Mouse (Mus musculus): Measurements from ENCODE around the gene Olfr544. TPM values are rescaled to one million over a fixed set of nuclear protein-coding genes. Genes with fewer than 3 reads are reported as not detected.

Olfr544 gene
- 0.04 TPM in 2 replicates for polyA plus RNA-seq (2015; fragmentation: Nextera tagmentation; extraction: Ambion mirVana)

GRCm38 (mm10) chr7:102488161-102488560, at the start of gene Olfr544:
TSS of gene Olfr544 (minus strand) at chr7:102488313.
- no peaks in the 10 kb centered on the region for H3K4me1 ChIP-seq
- H3K27ac ChIP-seq, result no peak within 1 kb of the TSS
- ATAC-seq (ENCODE audit: insufficient read depth, low FRiP score, low read depth), result no peak
- WGBS, result 40% methylated on average over 1 of the region's 1 CpGs
- H3K4me3 ChIP-seq (replicated peaks), result no peak within 1 kb of the TSS
- H3K9ac ChIP-seq, result no peak within 1 kb of the TSS
- H3K36me3 ChIP-seq, result no peaks in the 10 kb centered on the region
- H3K9me3 ChIP-seq, result no peaks in the 10 kb centered on the region
- H3K27me3 ChIP-seq (replicated peaks), result no peaks in the 10 kb centered on the region
- H3K4me2 ChIP-seq, result no peak within 1 kb of the TSS

- no peak for ATAC-seq (ENCODE audit: insufficient read depth, low FRiP score, low read depth)
- 67% methylated on average over 1 of the region's 1 CpGs for WGBS
- H3K9ac ChIP-seq, result no peak within 1 kb of the TSS
Observed at GRCm38 (mm10) chr7:102534449-102534848, 46.3 kb upstream of the Olfr544 start, which contains the start of gene Olfr547. TSS of gene Olfr547 (plus strand) at chr7:102534749.

GRCm38 (mm10) chr7:102529052-102529451, 40.9 kb upstream of the Olfr544 start:
- no peak overlapping the region for H3K4me2 ChIP-seq

More at GRCm38 (mm10) chr7:102534449-102534848, 46.3 kb upstream of the Olfr544 start, which contains the start of gene Olfr547:
- H3K27ac ChIP-seq, result no peak within 1 kb of the TSS
- H3K9me3 ChIP-seq, result no peaks in the 10 kb centered on the region
- H3K4me3 ChIP-seq (replicated peaks), result no peak within 1 kb of the TSS
- no peaks in the 10 kb centered on the region for H3K36me3 ChIP-seq
- no peak within 1 kb of the TSS for H3K4me2 ChIP-seq
- no peaks in the 10 kb centered on the region for H3K27me3 ChIP-seq (replicated peaks)
- H3K4me1 ChIP-seq, result no peaks in the 10 kb centered on the region

GRCm38 (mm10) chr7:102517051-102517335, 28.9 kb upstream of the Olfr544 start:
- no peaks in the 10 kb centered on the region for H3K36me3 ChIP-seq
- 81% methylated on average over 2 of the region's 2 CpGs for WGBS
- H3K9ac ChIP-seq, result no peak overlapping the region
- no peak overlapping the region for H3K27ac ChIP-seq
- H3K4me2 ChIP-seq, result no peak overlapping the region
- ATAC-seq (ENCODE audit: insufficient read depth, low FRiP score, low read depth), result no peak
- no peaks in the 10 kb centered on the region; the same call in 1 of the 2 replicates for H3K27me3 ChIP-seq (replicated peaks)
- no peak overlapping the region for H3K4me3 ChIP-seq (replicated peaks)
- H3K9me3 ChIP-seq, result no peaks in the 10 kb centered on the region
- no peaks in the 10 kb centered on the region for H3K4me1 ChIP-seq

More at GRCm38 (mm10) chr7:102529052-102529451, 40.9 kb upstream of the Olfr544 start:
- ATAC-seq (ENCODE audit: insufficient read depth, low FRiP score, low read depth), result no peak
- H3K9me3 ChIP-seq, result no peaks in the 10 kb centered on the region
- H3K4me1 ChIP-seq, result no peaks in the 10 kb centered on the region
- H3K27me3 ChIP-seq (replicated peaks), result no peaks in the 10 kb centered on the region
- H3K4me3 ChIP-seq (replicated peaks), result no peak overlapping the region
- no peak overlapping the region for H3K9ac ChIP-seq
- no peaks in the 10 kb centered on the region for H3K36me3 ChIP-seq
- H3K27ac ChIP-seq, result no peak overlapping the region
- 73% methylated on average over 1 of the region's 1 CpGs for WGBS

- peak; percentile 21; the same call in 1 of the 2 replicates for ATAC-seq (ENCODE audit: insufficient read depth, low FRiP score, low read depth)
- Histone ChIP-seq H3K9ac (no peak overlapping the region), H3K9me3 (no peaks in the 10 kb centered on the region), H3K4me1 (no peaks in the 10 kb centered on the region), H3K27me3 (replicated peaks) (no peaks in the 10 kb centered on the region; the same call in 1 of the 2 replicates), H3K27ac (no peak overlapping the region), H3K4me2 (no peak overlapping the region), H3K4me3 (replicated peaks) (no peak overlapping the region), H3K36me3 (no peaks in the 10 kb centered on the region)
- 68% methylated on average over 10 of the region's 10 CpGs for WGBS
Observed at GRCm38 (mm10) chr7:102516261-102517050, 28.3 kb upstream of the Olfr544 start.

GRCm38 (mm10) chr7:102514144-102514543, 26.0 kb upstream of the Olfr544 start:
- Histone ChIP-seq H3K4me1 (no peaks in the 10 kb centered on the region), H3K4me2 (no peak overlapping the region), H3K4me3 (replicated peaks) (no peak overlapping the region), H3K36me3 (no peaks in the 10 kb centered on the region), H3K9me3 (no peaks in the 10 kb centered on the region), H3K9ac (no peak overlapping the region), H3K27ac (no peak overlapping the region), H3K27me3 (replicated peaks) (no peaks in the 10 kb centered on the region; the same call in 1 of the 2 replicates)
- WGBS, result 69% methylated on average over 4 of the region's 4 CpGs
- no peak for ATAC-seq (ENCODE audit: insufficient read depth, low FRiP score, low read depth)

- 2% methylated on average over 54 of the region's 54 CpGs for WGBS
- no peaks in the 10 kb centered on the region for H3K4me1 ChIP-seq
- H3K36me3 ChIP-seq, result no peaks in the 10 kb centered on the region
- peak overlapping the region; percentile 93 for H3K4me2 ChIP-seq
- peak overlapping the region; percentile 37; the same call in 1 of the 2 replicates for H3K9ac ChIP-seq
- peak; percentile 91 for ATAC-seq (ENCODE audit: insufficient read depth, low FRiP score, low read depth)
- H3K27me3 ChIP-seq (replicated peaks), result no peaks in the 10 kb centered on the region; the same call in 1 of the 2 replicates
- no peak overlapping the region for H3K27ac ChIP-seq
- no peaks in the 10 kb centered on the region for H3K9me3 ChIP-seq
- H3K4me3 ChIP-seq (replicated peaks), result peak overlapping the region; percentile 47
Observed at GRCm38 (mm10) chr7:102512814-102513435, 24.8 kb upstream of the Olfr544 start.

GRCm38 (mm10) chr7:102511927-102512326, 23.8 kb upstream of the Olfr544 start:
- Histone ChIP-seq H3K4me2 (no peak overlapping the region), H3K27ac (no peak overlapping the region), H3K4me1 (no peaks in the 10 kb centered on the region), H3K9me3 (no peaks in the 10 kb centered on the region), H3K36me3 (no peaks in the 10 kb centered on the region), H3K4me3 (replicated peaks) (no peak overlapping the region), H3K27me3 (replicated peaks) (no peaks in the 10 kb centered on the region; the same call in 1 of the 2 replicates), H3K9ac (no peak overlapping the region)
- WGBS, result 85% methylated on average over 10 of the region's 10 CpGs
- no peak for ATAC-seq (ENCODE audit: insufficient read depth, low FRiP score, low read depth)

GRCm38 (mm10) chr7:102509726-102510125, 21.6 kb upstream of the Olfr544 start:
- H3K27ac ChIP-seq, result no peak overlapping the region
- H3K9ac ChIP-seq, result no peak overlapping the region
- H3K36me3 ChIP-seq, result no peaks in the 10 kb centered on the region
- 89% methylated on average over 7 of the region's 7 CpGs for WGBS
- H3K4me1 ChIP-seq, result no peaks in the 10 kb centered on the region
- H3K27me3 ChIP-seq (replicated peaks), result no peaks in the 10 kb centered on the region; the same call in 1 of the 2 replicates
- H3K4me3 ChIP-seq (replicated peaks), result no peak overlapping the region
- no peak overlapping the region for H3K4me2 ChIP-seq
- no peak for ATAC-seq (ENCODE audit: insufficient read depth, low FRiP score, low read depth)
- no peaks in the 10 kb centered on the region for H3K9me3 ChIP-seq

GRCm38 (mm10) chr7:102508666-102509065, 20.6 kb upstream of the Olfr544 start:
- Histone ChIP-seq H3K4me2 (no peak overlapping the region), H3K4me3 (replicated peaks) (no peak overlapping the region), H3K27ac (no peak overlapping the region), H3K9ac (no peak overlapping the region), H3K9me3 (no peaks in the 10 kb centered on the region), H3K4me1 (no peaks in the 10 kb centered on the region), H3K27me3 (replicated peaks) (no peaks in the 10 kb centered on the region), H3K36me3 (no peaks in the 10 kb centered on the region)
- 93% methylated on average over 6 of the region's 6 CpGs for WGBS
- no peak for ATAC-seq (ENCODE audit: insufficient read depth, low FRiP score, low read depth)

GRCm38 (mm10) chr7:102508066-102508465, 20.0 kb upstream of the Olfr544 start:
- no peak overlapping the region for H3K27ac ChIP-seq
- H3K9ac ChIP-seq, result no peak overlapping the region
- no peak overlapping the region for H3K4me2 ChIP-seq
- no peak for ATAC-seq (ENCODE audit: insufficient read depth, low FRiP score, low read depth)
- H3K4me3 ChIP-seq (replicated peaks), result no peak overlapping the region
- WGBS, result 87% methylated on average over 9 of the region's 9 CpGs
- H3K4me1 ChIP-seq, result no peaks in the 10 kb centered on the region
- no peaks in the 10 kb centered on the region for H3K9me3 ChIP-seq
- H3K27me3 ChIP-seq (replicated peaks), result no peaks in the 10 kb centered on the region
- H3K36me3 ChIP-seq, result no peaks in the 10 kb centered on the region

- Histone ChIP-seq H3K9me3 (no peaks in the 10 kb centered on the region), H3K4me1 (no peaks in the 10 kb centered on the region), H3K36me3 (no peaks in the 10 kb centered on the region), H3K9ac (no peak overlapping the region), H3K4me3 (replicated peaks) (no peak overlapping the region), H3K27me3 (replicated peaks) (no peaks in the 10 kb centered on the region), H3K27ac (no peak overlapping the region), H3K4me2 (no peak overlapping the region)
- WGBS, result 41% methylated on average over 3 of the region's 3 CpGs
- ATAC-seq (ENCODE audit: insufficient read depth, low FRiP score, low read depth), result peak; percentile 61; the same call in 1 of the 2 replicates
Observed at GRCm38 (mm10) chr7:102506848-102507247, 18.7 kb upstream of the Olfr544 start.
